ENCODE assay signal across 22 mouse cellular contexts in genomic region chr13:92539126-92539525, GRCm38 (mm10). TPM values are rescaled to one million over a fixed set of nuclear protein-coding genes. Genes with fewer than 3 reads are reported as not detected.
"Had no signal": no experiment of that assay in that cellular context is flagged by ENCODE, and none has a peak within 500 bp of the region (broad histone marks: within the 10 kb centered on the region; RNA-seq: fewer than 3 reads in every experiment).

No protein-coding gene starts in this region.

- H3K9ac ChIP-seq: liver, embryonic 14.5 days; lung, embryonic 14.5 days; midbrain, embryonic 12.5 days; neural tube, embryonic 12.5 days; stomach, embryonic 15.5 days had no signal

- DNase-seq: lung, adult 18-20 months; lung, embryonic 14.5 days; lung, postnatal 10 days; lung, postnatal 4 days; midbrain, embryonic 14.5 days; right cerebral cortex, postnatal 14 days; thymus, adult 2 months; thymus, postnatal 25 days; thymus, postnatal 4 days had no signal

- H3K9me3 ChIP-seq: midbrain, embryonic 10.5 days; midbrain, embryonic 12.5 days; neural tube, embryonic 12.5 days; stomach, embryonic 15.5 days had no signal

- H3K27ac ChIP-seq: liver, embryonic 14.5 days; midbrain, embryonic 10.5 days; midbrain, embryonic 12.5 days; neural tube, embryonic 12.5 days; stomach, embryonic 15.5 days; stomach, postnatal 0 days had no signal

- H3K4me3 ChIP-seq: midbrain, embryonic 10.5 days; midbrain, embryonic 12.5 days; myocyte; neural tube, embryonic 12.5 days; stomach, embryonic 15.5 days had no signal

- H3K4me1 ChIP-seq: midbrain, embryonic 10.5 days; midbrain, embryonic 12.5 days; neural tube, embryonic 12.5 days; stomach, embryonic 15.5 days had no signal

- H3K27me3 ChIP-seq: neural tube, embryonic 12.5 days; stomach, embryonic 15.5 days had no signal

- H3K4me2 ChIP-seq: lung, embryonic 14.5 days; midbrain, embryonic 12.5 days; neural tube, embryonic 12.5 days; stomach, embryonic 15.5 days had no signal

- H3K36me3 ChIP-seq: midbrain, embryonic 10.5 days; midbrain, embryonic 12.5 days; neural tube, embryonic 12.5 days; stomach, embryonic 15.5 days had no signal

RNA-seq across cellular contexts. Expression of gene Spz1, which starts 36.8 kb away (rescaled TPM):
- total RNA-seq: megakaryocyte-erythroid progenitor cell, adult 5-6 weeks; neutrophil, adult 5-6 weeks had no signal
- polyA plus RNA-seq: liver, embryonic 14.5 days; liver, embryonic 16.5 days; lung, embryonic 14.5 days; lung, embryonic 16.5 days; midbrain, embryonic 10.5 days; midbrain, embryonic 12.5 days; midbrain, embryonic 14.5 days; myocyte; neural tube, embryonic 12.5 days; spleen, adult 2 months; stomach, embryonic 15.5 days; stomach, postnatal 0 days; urinary bladder, adult 2 months had no signal

RNA-seq across cellular contexts. Expression of gene Fam151b, which starts 55.3 kb away (rescaled TPM):
- polyA plus RNA-seq: lung, embryonic 14.5 days; lung, embryonic 16.5 days; neural tube, embryonic 12.5 days had no signal
